Mouse (Mus musculus) C2C12 (cell line): ENCODE results near the gene Satb2.

Experiments
- CTCF ChIP-seq: IDR thresholded peaks from one replicate; pipeline ENCODE4 v1.5.1; 2011; ENCODE audit not compliant: control insufficient read depth, insufficient read depth, insufficient read length
- FOSL1 ChIP-seq: IDR thresholded peaks from one replicate; pipeline ENCODE4 v1.8.0; 2011; ENCODE audit warnings: mild to moderate bottlenecking, low read length; ENCODE audit not compliant: poor library complexity, insufficient read depth, severe bottlenecking
- MAX ChIP-seq: IDR thresholded peaks from one replicate; pipeline ENCODE4 v1.6.1; 2011; ENCODE audit warnings: mild to moderate bottlenecking, control low read depth
- MYOG ChIP-seq: IDR thresholded peaks from one replicate; pipeline ENCODE4 v1.6.1; 2011; ENCODE audit not compliant: control insufficient read depth, insufficient read length; ENCODE audit errors: extremely low read depth
- USF1 ChIP-seq: IDR thresholded peaks from one replicate; pipeline ENCODE4 v1.6.1; 2011; ENCODE audit warnings: low read depth, mild to moderate bottlenecking, control low read depth, moderate library complexity

- TF ChIP-seq USF1 (no peak), CTCF (no peak), MAX (no peak), FOSL1 (no peak), MYOG (no peak)
These were observed 6.6 kb downstream of the Satb2 start for GRCm38 (mm10) chr1:56971942-56972250.
